Mouse (Mus musculus) thymus, adult 2 months (tissue): Measurements from ENCODE around the gene Cdc25a. TPM values are rescaled to one million over a fixed set of nuclear protein-coding genes. Genes with fewer than 3 reads are reported as not detected.

ENCODE experiments used
- DNase-seq: peaks from one replicate; pipeline ENCODE4 v3.0.0; 2021
- H3K27ac ChIP-seq: fragments of 200-500 bp; 2 replicates; pipeline ENCODE4 v1.5.1; 2012; ENCODE audit warnings: low read length, control low read depth; ENCODE audit not compliant: control insufficient read depth, insufficient read depth
- H3K27me3 ChIP-seq: fragments of 200-500 bp; 2 replicates; pipeline ENCODE4 v1.6.1; 2012; ENCODE audit warnings: mild to moderate bottlenecking, low read length, moderate library complexity, mixed read lengths; ENCODE audit not compliant: control insufficient read depth, insufficient read depth
- H3K36me3 ChIP-seq: fragments of 200-500 bp; 2 replicates; pipeline ENCODE4 v1.6.1; 2012; ENCODE audit warnings: mild to moderate bottlenecking, low read length, moderate library complexity; ENCODE audit not compliant: control insufficient read depth, insufficient read depth
- H3K4me1 ChIP-seq: fragments of 200-500 bp; replicated peaks from 2 replicates; pipeline ENCODE4 v1.6.1; 2012; ENCODE audit warnings: low read length; ENCODE audit not compliant: control insufficient read depth, insufficient read depth
- H3K4me3 ChIP-seq: fragments of 200-500 bp; 2 replicates; pipeline ENCODE4 v1.5.1; 2012; ENCODE audit warnings: mild to moderate bottlenecking, low read length, control low read depth, moderate library complexity; ENCODE audit not compliant: control insufficient read depth, insufficient read depth
- CTCF ChIP-seq: fragments of 200-500 bp; IDR thresholded peaks from 2 replicates; pipeline ENCODE4 v1.5.1; 2012; ENCODE audit warnings: mild to moderate bottlenecking, control low read depth, low read length, moderate library complexity, borderline replicate concordance; ENCODE audit not compliant: control insufficient read depth, poor library complexity, insufficient read depth; ENCODE audit errors: extremely low read depth
- POLR2A ChIP-seq: fragments of 200-500 bp; IDR thresholded peaks from 2 replicates; pipeline ENCODE4 v1.6.1; 2012; ENCODE audit warnings: mild to moderate bottlenecking, low read length, control low read depth, moderate library complexity; ENCODE audit not compliant: control insufficient read depth, poor library complexity, insufficient read depth; ENCODE audit errors: extremely low read depth
- WGBS: fragments of 180-500 bp; shearing (Covaris S2); methylation state at CpG from one replicate; pipeline ENCODE4 v1.1.7; 2018; 5-methylcytosine and 5-hydroxymethylcytosine counted together
- polyA plus RNA-seq: library from polyadenylated mRNA; depleted of rRNA; stranded (reverse); fragments of >200 nt; gene quantifications from 2 replicates; pipeline ENCODE4 v1.2.3, GENCODE M21; 2012

The Cdc25a gene
- polyA plus RNA-seq, 1 experiment = 16.6 TPM

DNA sequence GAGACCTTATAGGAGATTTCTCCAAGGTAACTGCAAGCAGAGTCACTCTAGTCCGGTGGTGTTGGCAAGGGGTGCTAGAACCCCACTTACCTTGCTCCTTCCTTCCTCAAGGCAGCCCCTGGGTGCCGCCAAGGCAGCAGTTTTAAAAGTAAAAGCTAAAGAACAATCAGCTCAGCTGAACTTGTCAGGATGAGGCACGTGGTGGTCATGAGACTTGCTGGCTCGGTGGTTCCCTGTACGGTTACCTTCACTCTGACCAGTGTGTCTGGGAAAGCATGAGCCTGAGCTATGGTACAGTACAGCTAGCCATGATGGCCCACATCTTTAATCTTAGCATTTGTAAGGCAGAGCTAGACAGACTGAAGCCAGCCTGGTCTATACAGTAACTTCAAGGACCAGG is 11.9 kb downstream of the Cdc25a start:
- DNase-seq = no peak
- Histone ChIP-seq H3K4me3 (no peak overlapping the region), H3K27me3 (no peaks in the 10 kb centered on the region), H3K36me3 (peaks cover 93% of the 10 kb centered on the region), H3K4me1 (no peaks in the 10 kb centered on the region), H3K27ac (no peak overlapping the region)
- TF ChIP-seq POLR2A = no peak
- TF ChIP-seq CTCF = no peak
- 96% methylated on average over 5 of the region's 5 CpGs for WGBS

DNA sequence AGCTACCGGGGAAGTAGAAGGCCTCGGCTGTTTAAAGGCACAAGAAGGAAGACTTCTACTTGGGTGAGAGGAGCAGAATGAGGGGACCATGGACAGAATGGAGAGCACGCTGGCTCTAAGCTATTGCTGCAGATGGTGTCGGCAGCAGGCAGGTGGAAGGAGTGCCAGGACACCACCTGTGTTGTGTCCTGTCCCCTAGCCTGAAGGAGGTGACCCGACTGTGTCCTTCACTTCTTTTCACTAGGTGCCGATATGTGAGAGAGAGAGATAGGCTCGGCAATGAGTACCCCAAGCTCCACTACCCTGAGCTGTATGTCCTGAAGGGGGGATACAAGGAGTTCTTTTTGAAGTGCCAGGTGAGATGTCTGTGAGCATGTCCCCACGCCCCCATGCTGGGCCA is 16.1 kb downstream of the Cdc25a start:
- Histone ChIP-seq H3K4me3 (no peak overlapping the region), H3K36me3 (peaks cover 74% of the 10 kb centered on the region), H3K27me3 (no peaks in the 10 kb centered on the region), H3K4me1 (no peaks in the 10 kb centered on the region), H3K27ac (no peak overlapping the region)
- WGBS = 99% methylated on average over 8 of the region's 8 CpGs
- TF ChIP-seq CTCF (no peak), POLR2A (no peak)
- no peak for DNase-seq

DNA sequence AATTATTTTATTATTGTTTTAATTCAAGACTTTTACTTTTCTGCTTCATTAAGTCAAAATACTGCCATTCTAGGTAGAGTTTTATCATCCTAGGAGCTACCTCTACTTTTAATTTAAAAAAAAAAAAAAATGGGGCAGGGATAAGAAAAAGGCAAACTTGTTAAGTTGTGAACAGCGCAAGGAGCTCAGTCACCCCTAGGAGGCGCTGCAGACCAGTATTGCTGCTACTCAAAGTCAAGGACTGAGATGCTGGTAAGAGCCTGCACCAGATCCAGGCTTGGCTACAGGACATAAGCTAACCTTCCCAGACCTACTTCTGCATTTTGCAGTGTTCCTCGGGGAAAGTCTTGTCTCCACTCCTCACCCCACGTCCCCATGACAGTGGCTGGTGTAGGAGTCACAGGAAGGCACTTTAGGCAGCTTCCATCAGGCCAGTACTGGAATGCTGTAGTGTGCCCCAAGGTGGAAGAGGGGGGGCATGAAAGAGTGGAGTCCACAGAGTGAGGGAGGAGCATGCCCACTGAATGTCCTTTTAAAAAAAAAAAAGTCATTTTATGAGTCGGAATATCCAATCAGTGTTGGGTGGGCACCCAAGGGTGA is 17.4 kb downstream of the Cdc25a start:
- H3K27me3 ChIP-seq = no peaks in the 10 kb centered on the region
- WGBS = 76% methylated on average over 5 of the region's 5 CpGs
- no peak overlapping the region for H3K27ac ChIP-seq
- no peaks in the 10 kb centered on the region for H3K4me1 ChIP-seq
- H3K36me3 ChIP-seq = peaks cover 66% of the 10 kb centered on the region
- no peak overlapping the region for H3K4me3 ChIP-seq
- DNase-seq = peak; percentile 68
- TF ChIP-seq CTCF = peak; percentile 53; the same call in 1 of the 2 replicates
- no peak for TF ChIP-seq POLR2A

DNA sequence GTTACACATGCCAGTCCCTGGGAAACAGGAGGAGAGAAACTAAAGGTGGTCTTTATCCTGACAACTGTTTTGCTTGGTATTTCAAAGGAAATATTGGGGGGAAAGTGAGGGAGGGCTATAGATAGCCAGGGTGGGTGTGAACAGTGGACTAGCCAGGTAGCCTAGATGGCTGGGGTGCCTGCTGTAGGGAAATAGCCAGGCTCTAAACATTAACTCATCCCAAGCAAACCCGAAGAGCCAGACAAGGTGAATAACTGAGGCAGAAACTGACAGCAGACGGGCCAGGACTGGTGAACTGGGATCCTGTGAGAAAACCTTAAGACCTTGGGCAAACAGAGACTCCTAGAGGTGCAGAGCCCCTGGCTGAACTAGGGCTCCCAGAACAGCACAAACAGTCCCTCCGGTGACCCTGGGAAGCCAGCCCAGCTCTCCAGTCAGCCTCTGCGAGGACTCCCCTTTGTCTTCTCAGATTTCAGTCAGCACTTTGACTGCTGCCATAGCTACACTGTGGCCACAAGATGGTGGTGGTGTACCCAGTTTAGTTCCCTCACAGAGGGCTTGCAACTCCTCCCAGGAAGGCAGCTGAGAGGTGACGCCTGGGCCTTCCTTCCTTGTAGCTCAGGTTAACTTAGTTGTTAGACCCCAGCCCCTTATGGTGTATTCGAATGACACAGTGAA is 19.2 kb downstream of the Cdc25a start:
- Histone ChIP-seq H3K4me3 (no peak overlapping the region), H3K27ac (no peak overlapping the region), H3K4me1 (no peaks in the 10 kb centered on the region), H3K36me3 (peaks cover 48% of the 10 kb centered on the region), H3K27me3 (no peaks in the 10 kb centered on the region)
- TF ChIP-seq CTCF (no peak), POLR2A (no peak)
- peak; percentile 66 for DNase-seq
- 61% methylated on average over 6 of the region's 6 CpGs for WGBS

DNA sequence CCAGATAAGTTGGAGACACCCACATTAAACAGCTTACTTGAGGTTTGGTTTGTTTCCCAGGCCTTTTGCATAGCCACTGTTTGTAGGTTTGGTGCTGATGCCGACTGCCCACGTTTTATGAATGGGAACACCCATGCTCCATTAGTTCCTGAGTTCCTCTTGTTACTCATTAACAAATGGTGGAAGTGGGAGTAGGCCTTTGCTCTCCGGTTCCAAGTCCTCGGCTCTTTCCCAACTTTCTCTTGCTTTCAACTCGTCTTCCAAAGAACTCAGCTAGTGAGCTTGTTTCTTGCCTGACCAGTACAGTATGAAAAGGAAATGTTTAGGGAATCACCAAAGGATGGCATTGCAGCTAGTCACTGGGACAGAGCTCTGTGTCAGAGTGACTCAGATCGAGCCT is 20.2 kb downstream of the Cdc25a start:
- H3K36me3 ChIP-seq = peaks cover 38% of the 10 kb centered on the region
- no peak for DNase-seq
- no peak overlapping the region for H3K27ac ChIP-seq
- H3K4me1 ChIP-seq = no peaks in the 10 kb centered on the region
- TF ChIP-seq POLR2A (no peak), CTCF (no peak)
- WGBS = 95% methylated on average over 6 of the region's 6 CpGs
- H3K27me3 ChIP-seq = no peaks in the 10 kb centered on the region
- H3K4me3 ChIP-seq = no peak overlapping the region

DNA sequence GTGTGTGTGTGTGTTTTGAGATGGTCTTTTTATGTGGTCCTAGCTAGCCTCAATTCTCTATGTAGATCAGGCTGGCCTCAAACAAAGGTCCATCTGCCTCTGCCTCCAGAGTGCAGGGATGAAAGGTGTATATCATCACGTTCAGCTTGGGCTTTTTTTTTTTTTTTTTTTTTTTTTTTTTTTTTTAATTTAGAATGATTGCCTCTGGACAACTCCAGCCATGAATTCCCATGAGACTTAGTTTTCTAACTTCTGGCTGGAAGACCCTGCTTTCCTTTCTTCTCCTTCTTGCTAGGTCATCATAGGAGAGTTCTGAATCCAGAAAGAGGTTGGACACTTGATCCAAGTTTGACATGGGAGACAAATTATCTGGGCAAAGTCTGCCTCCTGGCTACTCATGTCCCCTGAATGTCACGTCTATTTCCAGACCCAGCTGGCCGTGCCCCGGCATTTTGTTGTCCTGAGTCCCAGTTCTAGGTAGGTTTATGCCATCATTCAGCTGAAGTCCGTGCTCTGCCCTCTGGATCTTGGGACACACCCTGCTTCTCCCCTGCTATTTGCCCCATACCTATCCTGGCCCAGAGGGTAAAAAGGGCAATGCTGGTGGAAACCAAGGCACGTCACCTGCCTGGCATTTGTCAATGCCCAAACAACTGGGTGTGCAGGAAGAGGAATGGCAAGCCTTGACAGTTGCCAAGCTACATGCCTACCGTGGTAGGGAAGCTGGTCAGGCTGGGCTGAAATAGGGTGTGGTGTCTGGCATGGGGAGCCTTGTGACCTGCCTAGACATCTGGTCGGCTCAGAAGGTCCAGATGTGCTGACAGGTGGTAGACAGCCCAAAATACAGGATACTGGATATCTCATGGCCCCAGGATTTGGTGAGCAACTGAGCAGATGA is 21.1 kb downstream of the Cdc25a start:
- WGBS = 87% methylated on average over 8 of the region's 8 CpGs
- Histone ChIP-seq H3K36me3 (peaks cover 29% of the 10 kb centered on the region), H3K27me3 (no peaks in the 10 kb centered on the region), H3K4me1 (no peaks in the 10 kb centered on the region), H3K4me3 (no peak overlapping the region), H3K27ac (no peak overlapping the region)
- DNase-seq = no peak
- TF ChIP-seq POLR2A (no peak), CTCF (no peak)
